Mouse (Mus musculus): ENCODE measurements around the gene Bcor. TPM values are rescaled to one million over a fixed set of nuclear protein-coding genes. Genes with fewer than 3 reads are reported as not detected.

The Bcor gene
- polyA plus RNA-seq, 1 experiment from 2014 or later = 20.3 TPM

DNA sequence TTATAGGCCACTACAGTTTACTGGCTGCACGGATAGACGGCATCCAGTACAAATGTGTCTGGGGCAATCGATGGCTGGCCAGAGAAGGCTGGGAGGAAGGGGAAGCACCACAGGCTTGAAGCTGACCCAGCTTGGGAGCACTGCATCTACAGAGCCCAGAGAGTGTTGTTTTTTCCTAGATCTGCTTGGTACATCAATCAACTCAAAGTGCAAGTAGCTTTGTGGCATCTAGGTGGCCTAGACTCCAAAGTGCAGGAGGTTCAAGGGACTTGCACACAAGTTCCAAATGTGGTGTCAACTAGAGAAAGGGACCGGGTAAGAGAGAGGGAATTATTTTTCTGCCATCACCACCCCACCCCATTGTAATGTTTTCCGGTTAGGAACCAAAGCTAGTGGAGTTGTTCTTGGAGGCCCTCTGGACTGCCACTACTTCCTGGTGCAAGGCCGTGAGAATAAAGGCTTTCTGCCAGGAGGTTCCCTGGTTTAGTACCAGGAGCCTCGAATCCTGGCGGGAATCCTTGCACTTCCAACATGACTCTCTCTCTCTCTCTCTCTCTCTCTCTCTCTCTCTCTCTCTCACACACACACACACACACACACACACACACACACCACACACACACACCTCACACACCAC is 27.5 kb downstream of the Bcor start:
- no peak overlapping the region; the same call in 1 of the 2 replicates for H3K4me2 ChIP-seq (ENCODE audit: low read length)
- no peak overlapping the region for H3K9ac ChIP-seq (ENCODE audit: low read length)
- H3K36me3 ChIP-seq (ENCODE audit: control insufficient read depth, insufficient read depth, low read length) = no peaks in the 10 kb centered on the region
- peaks cover 20% of the 10 kb centered on the region; the same call in 1 of the 2 replicates for H3K4me1 ChIP-seq (replicated peaks; ENCODE audit: control insufficient read depth, insufficient read depth, low read length)
- ATAC-seq (replicated peaks; ENCODE audit: low FRiP score, low TSS enrichment, low read depth) (no peak), DNase-seq (ENCODE audit: low spot score) (no peak)
- 43% methylated on average over 8 of the region's 8 CpGs for WGBS
- no peak overlapping the region for H3K27ac ChIP-seq (ENCODE audit: low read depth)
- no peak overlapping the region for H3K4me3 ChIP-seq (ENCODE audit: low read depth, low read length)
- no peaks in the 10 kb centered on the region for H3K9me3 ChIP-seq (ENCODE audit: control insufficient read depth, low read length)
- peaks cover 64% of the 10 kb centered on the region for H3K27me3 ChIP-seq (replicated peaks; ENCODE audit: control insufficient read depth, insufficient read depth, low read length)

- no peak overlapping the region for H3K4me3 ChIP-seq (ENCODE audit: low read depth, low read length)
- no peak overlapping the region for H3K9ac ChIP-seq (ENCODE audit: low read length)
- no peaks in the 10 kb centered on the region for H3K9me3 ChIP-seq (ENCODE audit: control insufficient read depth, low read length)
- ATAC-seq (replicated peaks; ENCODE audit: low FRiP score, low TSS enrichment, low read depth) = no peak
- no peaks in the 10 kb centered on the region for H3K36me3 ChIP-seq (ENCODE audit: control insufficient read depth, insufficient read depth, low read length)
- no peak overlapping the region for H3K27ac ChIP-seq (ENCODE audit: low read depth)
- H3K27me3 ChIP-seq (replicated peaks; ENCODE audit: control insufficient read depth, insufficient read depth, low read length) = peaks cover 67% of the 10 kb centered on the region
- peaks cover 24% of the 10 kb centered on the region; the same call in 1 of the 2 replicates for H3K4me1 ChIP-seq (replicated peaks; ENCODE audit: control insufficient read depth, insufficient read depth, low read length)
- H3K4me2 ChIP-seq (ENCODE audit: low read length) = no peak overlapping the region
- no peak for DNase-seq (ENCODE audit: low spot score)
- 53% methylated on average over 14 of the region's 14 CpGs for WGBS
These were observed 30.0 kb downstream of the Bcor start for GRCm38 (mm10) chrX:12129828-12130809.

DNA sequence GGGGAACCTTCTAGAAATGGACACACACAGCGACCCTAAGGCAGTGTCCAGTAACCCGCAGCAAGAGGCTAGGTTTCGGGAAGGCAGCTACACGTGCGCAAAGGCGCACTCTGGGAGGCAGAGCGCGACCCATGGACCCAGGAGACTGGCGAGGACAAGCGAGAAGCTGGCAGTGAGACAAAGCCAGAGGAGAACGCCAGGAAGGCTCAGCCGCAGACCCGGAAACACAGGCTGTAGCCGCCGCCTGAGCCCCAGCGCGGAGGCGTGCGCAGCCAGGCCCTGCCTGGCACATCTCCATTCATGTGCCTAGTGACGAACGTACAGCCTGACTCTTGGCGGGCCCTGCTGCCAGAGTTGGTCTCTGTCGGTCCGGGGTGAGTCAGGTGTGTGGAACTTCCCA is 30.9 kb downstream of the Bcor start:
- H3K36me3 ChIP-seq (ENCODE audit: control insufficient read depth, insufficient read depth, low read length) = no peaks in the 10 kb centered on the region
- H3K4me3 ChIP-seq (ENCODE audit: low read depth, low read length) = no peak overlapping the region
- H3K27ac ChIP-seq (ENCODE audit: low read depth) = no peak overlapping the region
- H3K9ac ChIP-seq (ENCODE audit: low read length) = no peak overlapping the region
- no peak for DNase-seq (ENCODE audit: low spot score)
- H3K27me3 ChIP-seq (replicated peaks; ENCODE audit: control insufficient read depth, insufficient read depth, low read length) = peaks cover 65% of the 10 kb centered on the region
- WGBS = 22% methylated on average over 24 of the region's 24 CpGs
- peak overlapping the region; percentile 58 for H3K4me2 ChIP-seq (ENCODE audit: low read length)
- peaks cover 22% of the 10 kb centered on the region; the same call in 1 of the 2 replicates for H3K4me1 ChIP-seq (replicated peaks; ENCODE audit: control insufficient read depth, insufficient read depth, low read length)
- ATAC-seq (replicated peaks; ENCODE audit: low FRiP score, low TSS enrichment, low read depth) = no peak
- no peaks in the 10 kb centered on the region for H3K9me3 ChIP-seq (ENCODE audit: control insufficient read depth, low read length)

GRCm38 (mm10) chrX:12128165-12129083 is 31.7 kb downstream of the Bcor start:
- Histone ChIP-seq H3K27me3 (replicated peaks; ENCODE audit: control insufficient read depth, insufficient read depth, low read length) (peaks cover 65% of the 10 kb centered on the region), H3K4me3 (ENCODE audit: low read depth, low read length) (peak overlapping the region; percentile 49), H3K4me1 (replicated peaks; ENCODE audit: control insufficient read depth, insufficient read depth, low read length) (peaks cover 28% of the 10 kb centered on the region; the same call in 1 of the 2 replicates), H3K9ac (ENCODE audit: low read length) (peak overlapping the region; percentile 65), H3K36me3 (ENCODE audit: control insufficient read depth, insufficient read depth, low read length) (no peaks in the 10 kb centered on the region), H3K4me2 (ENCODE audit: low read length) (peak overlapping the region; percentile 58), H3K27ac (ENCODE audit: low read depth) (peak overlapping the region; percentile 87), H3K9me3 (ENCODE audit: control insufficient read depth, low read length) (no peaks in the 10 kb centered on the region)
- DNase-seq (ENCODE audit: low spot score) (peak; percentile 84), ATAC-seq (replicated peaks; ENCODE audit: low FRiP score, low TSS enrichment, low read depth) (peak; percentile 59)
- 3% methylated on average over 38 of the region's 72 CpGs for WGBS

DNA sequence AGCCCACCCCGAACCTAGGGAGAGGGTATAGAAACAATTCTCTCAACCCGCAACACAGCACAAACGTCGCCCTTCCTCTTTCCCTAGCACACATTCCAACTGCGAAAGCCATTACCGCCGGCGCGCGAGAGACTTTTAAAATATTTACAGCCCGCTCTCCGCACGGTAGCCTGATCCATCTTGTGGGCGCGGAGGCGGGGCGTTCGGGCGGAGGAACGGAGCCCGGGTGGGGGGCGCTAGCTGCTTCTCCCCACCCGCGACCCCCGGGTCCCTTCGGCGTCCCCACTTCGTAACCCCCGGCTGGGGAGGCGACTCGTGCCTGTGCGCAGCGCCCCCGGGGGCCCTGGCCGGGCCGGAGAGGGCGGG is 32.4 kb downstream of the Bcor start:
- 2% methylated on average over 26 of the region's 37 CpGs for WGBS
- H3K9me3 ChIP-seq (ENCODE audit: control insufficient read depth, low read length) = no peaks in the 10 kb centered on the region
- H3K4me1 ChIP-seq (replicated peaks; ENCODE audit: control insufficient read depth, insufficient read depth, low read length) = peaks cover 28% of the 10 kb centered on the region; the same call in 1 of the 2 replicates
- peak overlapping the region; percentile 65 for H3K9ac ChIP-seq (ENCODE audit: low read length)
- DNase-seq (ENCODE audit: low spot score) = no peak
- H3K27ac ChIP-seq (ENCODE audit: low read depth) = peak overlapping the region; percentile 87
- peak overlapping the region; percentile 58 for H3K4me2 ChIP-seq (ENCODE audit: low read length)
- peaks cover 62% of the 10 kb centered on the region for H3K27me3 ChIP-seq (replicated peaks; ENCODE audit: control insufficient read depth, insufficient read depth, low read length)
- ATAC-seq (replicated peaks; ENCODE audit: low FRiP score, low TSS enrichment, low read depth) = 0 out of 2 replicates have a peak, but pooled peaks have one; percentile 17
- H3K4me3 ChIP-seq (ENCODE audit: low read depth, low read length) = peak overlapping the region; percentile 49
- H3K36me3 ChIP-seq (ENCODE audit: control insufficient read depth, insufficient read depth, low read length) = no peaks in the 10 kb centered on the region

- Histone ChIP-seq H3K27ac (ENCODE audit: low read depth) (peak overlapping the region; percentile 87; the same call in 1 of the 2 replicates), H3K4me2 (ENCODE audit: low read length) (peak overlapping the region; percentile 58), H3K36me3 (ENCODE audit: control insufficient read depth, insufficient read depth, low read length) (no peaks in the 10 kb centered on the region), H3K9me3 (ENCODE audit: control insufficient read depth, low read length) (no peaks in the 10 kb centered on the region), H3K27me3 (replicated peaks; ENCODE audit: control insufficient read depth, insufficient read depth, low read length) (peaks cover 57% of the 10 kb centered on the region), H3K4me1 (replicated peaks; ENCODE audit: control insufficient read depth, insufficient read depth, low read length) (peaks cover 28% of the 10 kb centered on the region; the same call in 1 of the 2 replicates), H3K9ac (ENCODE audit: low read length) (peak overlapping the region; percentile 65), H3K4me3 (ENCODE audit: low read depth, low read length) (peak overlapping the region; percentile 49)
- 2% methylated on average over 24 of the region's 24 CpGs for WGBS
- no peak for ATAC-seq (replicated peaks; ENCODE audit: low FRiP score, low TSS enrichment, low read depth)
- DNase-seq (ENCODE audit: low spot score) = no peak
These were observed 33.0 kb downstream of the Bcor start for GRCm38 (mm10) chrX:12127106-12127670.

GRCm38 (mm10) chrX:12126408-12127105 is 33.6 kb downstream of the Bcor start:
- Histone ChIP-seq H3K27me3 (replicated peaks; ENCODE audit: control insufficient read depth, insufficient read depth, low read length) (peaks cover 55% of the 10 kb centered on the region), H3K9ac (ENCODE audit: low read length) (peak overlapping the region; percentile 65), H3K4me3 (ENCODE audit: low read depth, low read length) (peak overlapping the region; percentile 49), H3K9me3 (ENCODE audit: control insufficient read depth, low read length) (no peaks in the 10 kb centered on the region), H3K4me1 (replicated peaks; ENCODE audit: control insufficient read depth, insufficient read depth, low read length) (peaks cover 28% of the 10 kb centered on the region; the same call in 1 of the 2 replicates), H3K4me2 (ENCODE audit: low read length) (peak overlapping the region; percentile 58), H3K36me3 (ENCODE audit: control insufficient read depth, insufficient read depth, low read length) (no peaks in the 10 kb centered on the region), H3K27ac (ENCODE audit: low read depth) (no peak overlapping the region)
- DNase-seq (ENCODE audit: low spot score) = no peak
- WGBS = 15% methylated on average over 19 of the region's 22 CpGs
- ATAC-seq (replicated peaks; ENCODE audit: low FRiP score, low TSS enrichment, low read depth) = no peak
